Mouse (Mus musculus) frontal cortex, adult 2 months (tissue): Measurements from ENCODE around the gene Rims4. TPM values are rescaled to one million over a fixed set of nuclear protein-coding genes. Genes with fewer than 3 reads are reported as not detected.

Experiments
- polyA plus RNA-seq: library from polyadenylated mRNA; depleted of rRNA; stranded (reverse); fragments of >200 nt; gene quantifications from 2 replicates; pipeline ENCODE4 v1.2.3, GENCODE M21; 2012; rRNA removed

Gene Rims4
- polyA plus RNA-seq, 1 experiment, result 28.5 TPM

Other genes with a start within 250 kb of the Rims4 start
- gene Ada, start 168.4 kb downstream of the Rims4 start, polyA plus RNA-seq, result 1.4 and 1.6 TPM in 2 replicates
- 0.14 and 0.15 TPM in 2 replicates for gene Ccn5, start 97.8 kb downstream of the Rims4 start, polyA plus RNA-seq
- 7.3 TPM in 2 replicates for gene Kcnk15, start 65.0 kb downstream of the Rims4 start, polyA plus RNA-seq
- gene Ywhab, start 76.3 kb upstream of the Rims4 start, polyA plus RNA-seq, result 291 and 293 TPM in 2 replicates
- 1.0 and 2.1 TPM in 2 replicates for gene Pabpc1l, start 106.8 kb upstream of the Rims4 start, polyA plus RNA-seq
- gene Stk4, start 151.6 kb upstream of the Rims4 start, polyA plus RNA-seq, result 19.8 and 21.3 TPM in 2 replicates
- gene Tomm34, start 152.5 kb upstream of the Rims4 start, polyA plus RNA-seq, result 82.4 and 90.4 TPM in 2 replicates